Mouse (Mus musculus): Measurements from ENCODE around the gene Olfr690. TPM values are rescaled to one million over a fixed set of nuclear protein-coding genes. Genes with fewer than 3 reads are reported as not detected.

Gene Olfr690
- polyA plus RNA-seq (2015; fragmentation: Illumina TruSeq; extraction: RNeasy Lipid Tissue Mini Kit (QIAGEN cat#74804); ENCODE audit: low read depth, low replicate concordance) = not detected

GRCm38 (mm10) chr7:105334004-105334403 lies at the start of gene Olfr690:
Gene Olfr690 (minus strand): TSS chr7:105334104.

GRCm38 (mm10) chr7:105374866-105375265 lies 41.0 kb upstream of the Olfr690 start, which contains the start of gene Gm5901:
Gene Gm5901 (plus strand): TSS chr7:105375038.

GRCm38 (mm10) chr7:105367930-105368329 lies 34.0 kb upstream of the Olfr690 start, which contains the start of gene Olfr692:
Gene Olfr692 (plus strand): TSS chr7:105368230.

GRCm38 (mm10) chr7:105342170-105342569 lies 8.3 kb upstream of the Olfr690 start, which contains the start of gene Olfr691:
Gene Olfr691 (minus strand): TSS chr7:105342270.

GRCm38 (mm10) chr7:105310865-105311264 lies 23.0 kb downstream of the Olfr690 start, which contains the start of gene Olfr689:
Gene Olfr689 (plus strand): TSS chr7:105311165.

GRCm38 (mm10) chr7:105287795-105288194 lies 46.1 kb downstream of the Olfr690 start, which contains the start of gene Olfr688:
Gene Olfr688 (plus strand): TSS chr7:105288095.

Other genes with a start within 250 kb of the Olfr690 start
- gene Olfr680-ps1, start 241.3 kb downstream of the Olfr690 start, polyA plus RNA-seq (2015; fragmentation: Illumina TruSeq; extraction: RNeasy Lipid Tissue Mini Kit (QIAGEN cat#74804); ENCODE audit: low read depth, low replicate concordance) = not detected
- gene Olfr681, start 217.3 kb downstream of the Olfr690 start, polyA plus RNA-seq (2015; fragmentation: Illumina TruSeq; extraction: RNeasy Lipid Tissue Mini Kit (QIAGEN cat#74804); ENCODE audit: low read depth, low replicate concordance) = not detected
- gene Olfr683, start 187.1 kb downstream of the Olfr690 start, polyA plus RNA-seq (2015; fragmentation: Illumina TruSeq; extraction: RNeasy Lipid Tissue Mini Kit (QIAGEN cat#74804); ENCODE audit: low read depth, low replicate concordance) = not detected
- gene Olfr684, start 170.5 kb downstream of the Olfr690 start, polyA plus RNA-seq (2015; fragmentation: Illumina TruSeq; extraction: RNeasy Lipid Tissue Mini Kit (QIAGEN cat#74804); ENCODE audit: low read depth, low replicate concordance) = not detected
- gene Olfr685, start 148.1 kb downstream of the Olfr690 start, polyA plus RNA-seq (2015; fragmentation: Illumina TruSeq; extraction: RNeasy Lipid Tissue Mini Kit (QIAGEN cat#74804); ENCODE audit: low read depth, low replicate concordance) = not detected
- not detected for gene Olfr686, start 126.6 kb downstream of the Olfr690 start, polyA plus RNA-seq (2015; fragmentation: Illumina TruSeq; extraction: RNeasy Lipid Tissue Mini Kit (QIAGEN cat#74804); ENCODE audit: low read depth, low replicate concordance)
- gene Olfr688, start 46.0 kb downstream of the Olfr690 start, polyA plus RNA-seq (2015; fragmentation: Illumina TruSeq; extraction: RNeasy Lipid Tissue Mini Kit (QIAGEN cat#74804); ENCODE audit: low read depth, low replicate concordance) = not detected
- gene Olfr689, start 22.9 kb downstream of the Olfr690 start, polyA plus RNA-seq (2015; fragmentation: Illumina TruSeq; extraction: RNeasy Lipid Tissue Mini Kit (QIAGEN cat#74804); ENCODE audit: low read depth, low replicate concordance) = not detected
- gene Olfr691, start 8.2 kb upstream of the Olfr690 start, polyA plus RNA-seq (2015; fragmentation: Illumina TruSeq; extraction: RNeasy Lipid Tissue Mini Kit (QIAGEN cat#74804); ENCODE audit: low read depth, low replicate concordance) = not detected
- gene Olfr692, start 34.1 kb upstream of the Olfr690 start, polyA plus RNA-seq (2015; fragmentation: Illumina TruSeq; extraction: RNeasy Lipid Tissue Mini Kit (QIAGEN cat#74804); ENCODE audit: low read depth, low replicate concordance) = not detected
- not detected for gene Gm5901, start 40.9 kb upstream of the Olfr690 start, polyA plus RNA-seq (2015; fragmentation: Illumina TruSeq; extraction: RNeasy Lipid Tissue Mini Kit (QIAGEN cat#74804); ENCODE audit: low read depth, low replicate concordance)
- gene Fam160a2, start 66.0 kb upstream of the Olfr690 start, polyA plus RNA-seq (2015; fragmentation: Illumina TruSeq; extraction: RNeasy Lipid Tissue Mini Kit (QIAGEN cat#74804); ENCODE audit: low read depth, low replicate concordance) = 27.9 TPM
- gene Cnga4, start 70.5 kb upstream of the Olfr690 start, polyA plus RNA-seq (2015; fragmentation: Illumina TruSeq; extraction: RNeasy Lipid Tissue Mini Kit (QIAGEN cat#74804); ENCODE audit: low read depth, low replicate concordance) = 1.3 TPM
- 40.7 TPM for gene Cckbr, start 91.6 kb upstream of the Olfr690 start, polyA plus RNA-seq (2015; fragmentation: Illumina TruSeq; extraction: RNeasy Lipid Tissue Mini Kit (QIAGEN cat#74804); ENCODE audit: low read depth, low replicate concordance)
- gene Cavin3, start 148.2 kb upstream of the Olfr690 start, polyA plus RNA-seq (2015; fragmentation: Illumina TruSeq; extraction: RNeasy Lipid Tissue Mini Kit (QIAGEN cat#74804); ENCODE audit: low read depth, low replicate concordance) = 23.3 TPM
- 102 TPM for gene Smpd1, start 220.3 kb upstream of the Olfr690 start, polyA plus RNA-seq (2015; fragmentation: Illumina TruSeq; extraction: RNeasy Lipid Tissue Mini Kit (QIAGEN cat#74804); ENCODE audit: low read depth, low replicate concordance)
- gene Apbb1, start 247.5 kb upstream of the Olfr690 start, polyA plus RNA-seq (2015; fragmentation: Illumina TruSeq; extraction: RNeasy Lipid Tissue Mini Kit (QIAGEN cat#74804); ENCODE audit: low read depth, low replicate concordance) = 448 TPM